Mouse (Mus musculus): ENCODE measurements around the gene Rora. TPM values are rescaled to one million over a fixed set of nuclear protein-coding genes. Genes with fewer than 3 reads are reported as not detected.

The Rora gene
- polyA plus RNA-seq, 1 experiment from 2014 or later, result 6.4 TPM

DNA sequence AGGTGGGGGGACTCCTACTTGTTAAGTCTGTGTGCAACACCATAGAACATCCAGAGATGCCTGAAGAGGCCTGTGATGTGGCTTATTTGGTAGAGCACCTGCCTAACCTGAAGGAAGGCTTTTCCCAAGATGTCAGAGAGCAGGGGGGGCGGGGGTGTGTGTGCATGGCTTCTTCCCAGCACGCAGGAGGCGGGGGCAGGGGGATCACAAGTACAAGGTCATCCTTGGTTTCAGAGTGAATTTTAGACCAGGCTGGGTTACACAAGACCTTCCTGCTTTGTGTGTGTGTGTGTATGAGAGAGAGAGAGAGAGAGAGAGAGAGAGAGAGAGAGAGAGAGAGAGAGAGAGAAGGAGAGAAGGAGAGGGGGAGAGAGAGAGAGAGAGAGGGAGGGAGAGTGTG is 651.4 kb downstream of the Rora start:
- WGBS, result 56% methylated on average over 3 of the region's 3 CpGs
- H3K27me3 ChIP-seq (ENCODE audit: control insufficient read depth, insufficient read depth, low read length), result no peaks in the 10 kb centered on the region
- H3K4me3 ChIP-seq (ENCODE audit: low read length), result no peak overlapping the region
- no peak overlapping the region for H3K27ac ChIP-seq (ENCODE audit: low read depth, low read length)
- no peaks in the 10 kb centered on the region for H3K36me3 ChIP-seq (ENCODE audit: control insufficient read depth, insufficient read depth, low read length)
- H3K4me1 ChIP-seq (ENCODE audit: control insufficient read depth, insufficient read depth, low read length), result peaks cover 23% of the 10 kb centered on the region; the same call in 1 of the 2 replicates
- no peak overlapping the region for H3K4me2 ChIP-seq (replicated peaks; ENCODE audit: low read depth, low read length)
- ATAC-seq (ENCODE audit: low FRiP score, low TSS enrichment), result no peak
- no peaks in the 10 kb centered on the region for H3K9me3 ChIP-seq (ENCODE audit: control insufficient read depth, low read length)
- no peak overlapping the region for H3K9ac ChIP-seq (ENCODE audit: low read depth, low read length)

DNA sequence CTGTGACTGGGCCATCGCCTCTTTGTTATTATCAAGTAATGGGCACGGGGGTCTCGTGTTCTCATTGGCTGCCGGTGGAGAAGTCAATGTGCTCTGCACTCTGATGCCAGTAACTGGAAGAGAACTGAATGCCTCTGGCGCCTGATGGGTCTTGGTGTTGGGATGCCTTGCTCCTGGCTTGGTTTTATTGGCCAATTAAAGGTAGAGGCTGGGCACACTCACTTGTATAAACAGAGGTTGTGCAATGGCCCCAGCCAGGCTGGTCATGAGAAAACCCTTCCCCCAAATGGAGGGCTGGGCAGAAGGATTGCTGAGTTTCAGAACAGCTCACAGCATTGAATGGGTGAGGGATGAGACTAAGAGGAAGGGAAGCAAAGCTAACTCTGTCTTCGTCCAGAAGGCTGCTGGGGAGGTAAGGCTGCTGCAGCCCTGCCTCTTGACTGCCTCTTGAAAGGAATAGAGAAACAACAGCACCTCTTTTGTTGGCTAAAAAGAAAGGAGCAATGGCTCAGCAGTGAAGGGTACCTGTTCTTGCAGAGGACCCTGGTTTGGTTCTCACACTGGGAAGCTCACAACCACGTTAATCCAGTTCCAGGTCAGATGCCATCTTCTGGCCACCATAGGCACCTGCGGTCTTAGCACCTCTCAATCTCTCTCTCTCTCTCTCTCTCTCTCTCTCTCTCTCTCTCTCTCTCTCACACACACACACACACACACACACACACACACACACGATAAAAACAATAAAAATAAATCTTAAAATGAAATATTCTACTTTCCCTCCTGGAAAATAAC is 653.3 kb downstream of the Rora start:
- no peaks in the 10 kb centered on the region for H3K36me3 ChIP-seq (ENCODE audit: control insufficient read depth, insufficient read depth, low read length)
- 77% methylated on average over 9 of the region's 9 CpGs for WGBS
- H3K27ac ChIP-seq (ENCODE audit: low read depth, low read length), result no peak overlapping the region
- H3K4me2 ChIP-seq (replicated peaks; ENCODE audit: low read depth, low read length), result no peak overlapping the region
- no peak overlapping the region for H3K9ac ChIP-seq (ENCODE audit: low read depth, low read length)
- H3K27me3 ChIP-seq (ENCODE audit: control insufficient read depth, insufficient read depth, low read length), result no peaks in the 10 kb centered on the region
- no peak overlapping the region for H3K4me3 ChIP-seq (ENCODE audit: low read length)
- ATAC-seq (ENCODE audit: low FRiP score, low TSS enrichment), result no peak
- H3K4me1 ChIP-seq (ENCODE audit: control insufficient read depth, insufficient read depth, low read length), result 0 out of 2 replicates have a peak, but pooled peaks cover 9% of the 10 kb centered on the region
- H3K9me3 ChIP-seq (ENCODE audit: control insufficient read depth, low read length), result no peaks in the 10 kb centered on the region

DNA sequence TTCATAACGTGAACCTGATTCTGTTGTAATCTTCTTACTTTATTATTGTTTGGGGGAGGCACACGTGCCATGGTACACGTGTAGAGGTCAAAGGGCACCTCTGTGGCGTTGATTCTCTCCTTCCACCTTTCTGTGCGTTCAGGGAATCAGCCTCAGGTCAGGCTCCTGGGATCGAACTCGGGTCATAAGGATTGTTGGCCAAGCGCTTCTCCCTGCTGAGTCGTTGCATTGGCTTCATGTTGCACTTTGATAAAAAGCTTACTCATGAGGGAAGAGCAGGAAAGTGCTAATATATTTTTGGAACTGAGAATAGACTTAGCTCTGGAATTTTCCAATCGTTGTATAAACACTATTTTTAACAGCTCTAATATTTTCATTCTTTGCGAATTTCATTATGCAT is 654.4 kb downstream of the Rora start:
- ATAC-seq (ENCODE audit: low FRiP score, low TSS enrichment), result no peak
- H3K4me2 ChIP-seq (replicated peaks; ENCODE audit: low read depth, low read length), result no peak overlapping the region
- H3K9ac ChIP-seq (ENCODE audit: low read depth, low read length), result no peak overlapping the region
- H3K4me1 ChIP-seq (ENCODE audit: control insufficient read depth, insufficient read depth, low read length), result 0 out of 2 replicates have a peak, but pooled peaks cover under 1% of the 10 kb centered on the region
- H3K27me3 ChIP-seq (ENCODE audit: control insufficient read depth, insufficient read depth, low read length), result no peaks in the 10 kb centered on the region
- H3K36me3 ChIP-seq (ENCODE audit: control insufficient read depth, insufficient read depth, low read length), result no peaks in the 10 kb centered on the region
- H3K9me3 ChIP-seq (ENCODE audit: control insufficient read depth, low read length), result no peaks in the 10 kb centered on the region
- no peak overlapping the region for H3K27ac ChIP-seq (ENCODE audit: low read depth, low read length)
- H3K4me3 ChIP-seq (ENCODE audit: low read length), result no peak overlapping the region
- WGBS, result 88% methylated on average over 11 of the region's 11 CpGs

DNA sequence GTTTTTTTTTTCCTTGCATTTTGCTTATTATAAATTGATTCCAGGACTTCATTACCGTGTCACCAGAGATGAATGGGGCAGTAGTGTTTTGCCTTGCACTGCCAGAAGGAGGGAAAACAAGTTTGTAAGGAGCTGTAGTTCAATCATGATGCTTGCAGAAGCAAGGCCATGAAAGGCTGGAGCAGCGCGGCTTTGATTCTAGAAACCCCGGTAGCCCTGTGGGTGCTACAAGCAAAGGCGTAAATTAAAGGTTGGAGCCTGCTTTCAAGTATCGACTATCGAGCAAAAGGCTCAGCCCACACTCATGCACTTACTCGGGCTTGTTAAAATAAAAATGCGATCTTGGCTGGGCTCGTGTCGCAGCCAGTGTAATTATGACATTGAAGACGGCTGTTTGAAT is 656.9 kb downstream of the Rora start:
- Histone ChIP-seq H3K9ac (ENCODE audit: low read depth, low read length) (no peak overlapping the region), H3K36me3 (ENCODE audit: control insufficient read depth, insufficient read depth, low read length) (no peaks in the 10 kb centered on the region), H3K27me3 (ENCODE audit: control insufficient read depth, insufficient read depth, low read length) (no peaks in the 10 kb centered on the region), H3K4me1 (ENCODE audit: control insufficient read depth, insufficient read depth, low read length) (no peaks in the 10 kb centered on the region), H3K9me3 (ENCODE audit: control insufficient read depth, low read length) (no peaks in the 10 kb centered on the region), H3K27ac (ENCODE audit: low read depth, low read length) (no peak overlapping the region), H3K4me2 (replicated peaks; ENCODE audit: low read depth, low read length) (no peak overlapping the region), H3K4me3 (ENCODE audit: low read length) (no peak overlapping the region)
- ATAC-seq (ENCODE audit: low FRiP score, low TSS enrichment), result no peak
- 23% methylated on average over 12 of the region's 12 CpGs for WGBS

DNA sequence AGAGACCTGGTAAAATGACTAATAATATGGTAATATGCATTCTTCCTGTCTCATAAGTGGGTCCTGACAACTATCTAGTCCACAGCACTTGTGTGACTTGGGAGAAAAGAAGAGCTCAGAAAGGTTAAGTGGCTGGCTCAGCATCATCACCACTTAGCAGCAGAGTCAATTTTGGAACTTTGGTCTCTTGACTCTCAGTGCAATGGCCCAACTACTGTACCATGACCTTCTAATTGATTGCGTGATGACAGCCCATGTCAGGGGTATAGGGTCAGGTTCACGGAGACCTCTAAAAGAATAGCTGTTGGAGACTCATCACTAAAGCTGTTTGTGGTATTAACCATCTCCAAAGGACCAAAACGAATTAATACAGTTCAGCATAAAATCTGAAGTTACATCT is 659.7 kb downstream of the Rora start:
- 76% methylated on average over 3 of the region's 3 CpGs for WGBS
- no peaks in the 10 kb centered on the region for H3K36me3 ChIP-seq (ENCODE audit: control insufficient read depth, insufficient read depth, low read length)
- ATAC-seq (ENCODE audit: low FRiP score, low TSS enrichment), result no peak
- no peaks in the 10 kb centered on the region for H3K4me1 ChIP-seq (ENCODE audit: control insufficient read depth, insufficient read depth, low read length)
- H3K27ac ChIP-seq (ENCODE audit: low read depth, low read length), result no peak overlapping the region
- H3K9ac ChIP-seq (ENCODE audit: low read depth, low read length), result no peak overlapping the region
- H3K4me2 ChIP-seq (replicated peaks; ENCODE audit: low read depth, low read length), result no peak overlapping the region
- no peaks in the 10 kb centered on the region for H3K27me3 ChIP-seq (ENCODE audit: control insufficient read depth, insufficient read depth, low read length)
- H3K9me3 ChIP-seq (ENCODE audit: control insufficient read depth, low read length), result no peaks in the 10 kb centered on the region
- H3K4me3 ChIP-seq (ENCODE audit: low read length), result no peak overlapping the region

DNA sequence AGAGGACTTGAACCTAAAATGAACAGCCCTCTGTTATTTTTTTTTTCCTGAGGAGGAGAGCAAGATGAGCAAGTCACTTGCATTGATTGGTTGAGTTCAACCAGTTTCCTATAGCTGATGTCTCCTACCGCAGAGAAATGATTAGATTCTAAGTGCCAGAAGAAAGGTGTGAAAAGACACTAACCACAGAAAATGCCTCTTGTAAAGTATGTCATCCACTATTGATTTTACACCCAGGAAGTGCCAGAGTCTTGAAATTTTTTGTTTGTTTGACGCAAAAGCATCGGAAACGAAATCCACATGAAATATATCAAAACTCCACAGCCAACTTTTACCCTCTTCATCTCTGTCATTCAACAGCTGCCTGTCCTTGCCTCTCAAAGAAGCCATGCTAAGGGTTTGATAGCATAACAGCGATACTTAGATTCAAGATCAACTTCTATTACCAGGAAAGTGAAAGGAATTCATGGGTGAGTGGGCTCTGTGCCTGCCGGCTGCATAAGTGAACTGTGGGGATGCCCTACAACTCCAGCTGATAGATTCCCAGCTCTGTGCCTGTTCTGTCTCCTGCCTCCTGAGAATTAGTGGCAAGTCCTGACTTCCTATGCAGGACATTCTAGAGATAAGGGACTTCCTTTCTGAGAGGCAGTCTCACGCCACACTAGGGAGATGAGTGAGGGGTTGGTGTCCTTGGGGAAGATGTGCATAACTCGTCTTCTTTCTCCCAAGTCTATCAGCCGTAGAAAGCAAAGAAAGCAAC is 661.0 kb downstream of the Rora start:
- 77% methylated on average over 9 of the region's 9 CpGs for WGBS
- H3K27ac ChIP-seq (ENCODE audit: low read depth, low read length), result no peak overlapping the region
- no peaks in the 10 kb centered on the region for H3K36me3 ChIP-seq (ENCODE audit: control insufficient read depth, insufficient read depth, low read length)
- H3K27me3 ChIP-seq (ENCODE audit: control insufficient read depth, insufficient read depth, low read length), result no peaks in the 10 kb centered on the region
- H3K9me3 ChIP-seq (ENCODE audit: control insufficient read depth, low read length), result no peaks in the 10 kb centered on the region
- no peak overlapping the region for H3K9ac ChIP-seq (ENCODE audit: low read depth, low read length)
- ATAC-seq (ENCODE audit: low FRiP score, low TSS enrichment), result no peak
- H3K4me1 ChIP-seq (ENCODE audit: control insufficient read depth, insufficient read depth, low read length), result no peaks in the 10 kb centered on the region
- H3K4me2 ChIP-seq (replicated peaks; ENCODE audit: low read depth, low read length), result no peak overlapping the region
- no peak overlapping the region for H3K4me3 ChIP-seq (ENCODE audit: low read length)

DNA sequence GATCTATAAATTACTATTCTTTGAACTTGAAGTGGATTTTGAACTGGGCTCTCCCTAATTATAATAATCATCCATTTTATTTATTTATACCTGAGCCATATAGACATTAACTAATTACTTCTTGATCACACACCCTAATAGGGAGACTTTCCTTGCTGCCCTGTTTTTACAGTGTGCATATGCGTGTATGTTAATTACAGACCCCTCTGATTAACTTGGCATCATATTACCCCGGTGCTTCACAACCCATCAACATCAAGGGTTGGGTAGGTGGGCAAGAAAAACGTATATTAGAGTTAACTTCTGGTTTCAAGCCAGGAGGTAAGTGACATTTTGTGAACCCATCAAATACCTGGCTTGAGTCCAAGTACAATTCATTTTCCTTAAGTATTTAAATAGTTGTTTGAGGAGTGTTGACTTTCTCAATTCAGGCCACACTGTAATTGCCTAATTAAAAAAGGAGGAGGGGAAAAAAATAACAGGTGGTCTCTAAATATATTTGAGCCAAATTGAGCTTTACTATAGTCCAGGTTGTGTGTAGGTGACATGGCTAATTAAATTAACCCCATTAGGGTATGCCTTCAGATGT is 664.0 kb downstream of the Rora start:
- Histone ChIP-seq H3K27me3 (ENCODE audit: control insufficient read depth, insufficient read depth, low read length) (no peaks in the 10 kb centered on the region), H3K4me1 (ENCODE audit: control insufficient read depth, insufficient read depth, low read length) (peaks cover 3% of the 10 kb centered on the region; the same call in 1 of the 2 replicates), H3K9me3 (ENCODE audit: control insufficient read depth, low read length) (no peaks in the 10 kb centered on the region), H3K9ac (ENCODE audit: low read depth, low read length) (no peak overlapping the region), H3K4me3 (ENCODE audit: low read length) (no peak overlapping the region), H3K4me2 (replicated peaks; ENCODE audit: low read depth, low read length) (no peak overlapping the region), H3K36me3 (ENCODE audit: control insufficient read depth, insufficient read depth, low read length) (no peaks in the 10 kb centered on the region), H3K27ac (ENCODE audit: low read depth, low read length) (no peak overlapping the region)
- ATAC-seq (ENCODE audit: low FRiP score, low TSS enrichment), result no peak
- 57% methylated on average over 3 of the region's 3 CpGs for WGBS

DNA sequence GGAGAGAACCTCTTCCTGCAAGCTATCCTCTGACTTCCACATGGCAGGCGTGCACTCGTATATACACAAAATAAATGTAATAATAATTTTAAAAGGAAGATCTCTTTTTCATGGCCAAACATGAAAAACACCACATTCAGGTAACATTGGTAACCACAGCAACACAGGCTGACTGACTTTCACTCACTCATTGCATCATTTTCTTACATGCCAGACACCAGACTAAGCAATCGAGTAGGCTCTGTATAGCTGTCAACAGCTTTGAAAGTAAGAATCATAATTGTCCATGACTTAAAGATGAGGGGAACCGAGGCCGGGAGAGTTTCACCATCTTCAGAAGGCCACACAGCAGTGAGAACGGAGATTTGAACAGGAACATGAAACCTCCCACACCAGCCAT is 665.8 kb downstream of the Rora start:
- Histone ChIP-seq H3K9me3 (ENCODE audit: control insufficient read depth, low read length) (no peaks in the 10 kb centered on the region), H3K27me3 (ENCODE audit: control insufficient read depth, insufficient read depth, low read length) (no peaks in the 10 kb centered on the region), H3K9ac (ENCODE audit: low read depth, low read length) (no peak overlapping the region), H3K4me1 (ENCODE audit: control insufficient read depth, insufficient read depth, low read length) (peaks cover 3% of the 10 kb centered on the region; the same call in 1 of the 2 replicates), H3K4me3 (ENCODE audit: low read length) (no peak overlapping the region), H3K27ac (ENCODE audit: low read depth, low read length) (no peak overlapping the region), H3K4me2 (replicated peaks; ENCODE audit: low read depth, low read length) (no peak overlapping the region), H3K36me3 (ENCODE audit: control insufficient read depth, insufficient read depth, low read length) (no peaks in the 10 kb centered on the region)
- no peak for ATAC-seq (ENCODE audit: low FRiP score, low TSS enrichment)
- 88% methylated on average over 6 of the region's 6 CpGs for WGBS

Measured in kidney, embryonic 14.5 days (tissue).